Mouse (Mus musculus): ENCODE results near the gene Prdm4.

DNA sequence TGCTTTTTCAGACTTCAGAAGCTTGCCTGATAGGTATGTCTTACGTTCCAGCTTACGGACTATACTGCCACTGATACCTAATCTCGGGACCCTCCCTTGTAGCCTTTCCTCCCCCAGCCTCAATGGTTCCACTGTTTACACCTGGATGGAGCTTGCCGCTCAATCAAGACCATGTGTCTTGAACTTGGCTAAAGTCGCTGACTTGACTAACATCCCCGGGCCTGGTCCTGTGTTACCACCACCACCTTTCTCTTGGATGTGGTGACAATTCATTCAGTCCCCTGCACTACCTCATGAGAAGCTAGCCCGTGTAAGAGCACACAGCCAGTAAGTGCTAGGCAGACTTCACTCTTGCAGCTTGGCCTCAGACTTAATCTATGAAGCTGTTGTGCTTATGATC lies 47.4 kb upstream of the Prdm4 start:
- TF ChIP-seq CTCF (IDR thresholded peaks at IDR 0.05; ENCODE audit: low read depth), result no peak
- TF ChIP-seq EP300 (optimal IDR thresholded peaks at IDR 0.05), result no peak
